Mouse (Mus musculus): ENCODE data around the gene Sgpl1.

- no peak for TF ChIP-seq CTCF (IDR thresholded peaks at IDR 0.05; ENCODE audit: low read depth)
- no peak for TF ChIP-seq EP300 (IDR thresholded peaks at IDR 0.05; ENCODE audit: low read depth)
Measured at GRCm38 (mm10) chr10:61195216-61195615, 47.7 kb upstream of the Sgpl1 start.
